Mouse (Mus musculus) heart, embryonic 13.5 days (tissue): ENCODE data around the gene Zmat3. TPM values are rescaled to one million over a fixed set of nuclear protein-coding genes. Genes with fewer than 3 reads are reported as not detected.
A peak's percentile ranks its signal among the peaks of the same experiment; 100 is the strongest.

Experiments
- ATAC-seq: fragments of 200-750 bp; cut with Nextera tagmentation; 2 replicates; pipeline ENCODE4 v1.8.0; 2017; ENCODE audit warnings: moderate TSS enrichment; ENCODE audit not compliant: insufficient number of reproducible peaks, low FRiP score, low TSS enrichment; ENCODE audit errors: extremely low read depth
- H3K27ac ChIP-seq: fragments of 300-500 bp; sonication (generic); replicated peaks from 2 replicates; pipeline ENCODE4 v1.5.1; 2015; ENCODE audit warnings: moderate library complexity, mild to moderate bottlenecking, inconsistent platforms
- H3K27me3 ChIP-seq: fragments of 300-500 bp; sonication (generic); replicated peaks from 2 replicates; pipeline ENCODE4 v1.6.1; 2015; ENCODE audit warnings: mild to moderate bottlenecking, inconsistent platforms
- H3K36me3 ChIP-seq: fragments of 300-500 bp; sonication (generic); 2 replicates; pipeline ENCODE4 v1.6.1; 2015; ENCODE audit warnings: mild to moderate bottlenecking, inconsistent platforms
- H3K4me1 ChIP-seq: fragments of 300-500 bp; sonication (generic); 2 replicates; pipeline ENCODE4 v1.6.1; 2015; ENCODE audit warnings: inconsistent platforms
- H3K4me2 ChIP-seq: fragments of 300-500 bp; sonication (generic); 2 replicates; pipeline ENCODE4 v1.6.1; 2015; ENCODE audit warnings: inconsistent platforms, mild to moderate bottlenecking, moderate library complexity
- H3K4me3 ChIP-seq: fragments of 300-500 bp; sonication (generic); 2 replicates; pipeline ENCODE4 v1.5.1; 2015; ENCODE audit warnings: moderate library complexity, mild to moderate bottlenecking, inconsistent platforms
- H3K9ac ChIP-seq: fragments of 300-500 bp; sonication (generic); 2 replicates; pipeline ENCODE4 v1.6.1; 2015; ENCODE audit warnings: inconsistent platforms, mild to moderate bottlenecking, moderate library complexity
- H3K9me3 ChIP-seq: fragments of 300-500 bp; sonication (generic); 2 replicates; pipeline ENCODE4 v1.6.1; 2016; ENCODE audit warnings: inconsistent platforms
- WGBS: fragments of 180-500 bp; shearing (Covaris S2); methylation state at CpG from one replicate; pipeline ENCODE4 v1.1.7; 2015; ENCODE audit warnings: mixed read lengths; 5-methylcytosine and 5-hydroxymethylcytosine counted together
- polyA plus RNA-seq: library from polyadenylated mRNA; unstranded; fragments of >200 nt; fragmentation: Nextera tagmentation; extraction: Ambion mirVana; gene quantifications from 2 replicates; pipeline ENCODE4 v1.2.1, GENCODE M21; 2015

Zmat3 gene
- polyA plus RNA-seq, 1 experiment from 2014 or later, result 3.9 TPM

DNA sequence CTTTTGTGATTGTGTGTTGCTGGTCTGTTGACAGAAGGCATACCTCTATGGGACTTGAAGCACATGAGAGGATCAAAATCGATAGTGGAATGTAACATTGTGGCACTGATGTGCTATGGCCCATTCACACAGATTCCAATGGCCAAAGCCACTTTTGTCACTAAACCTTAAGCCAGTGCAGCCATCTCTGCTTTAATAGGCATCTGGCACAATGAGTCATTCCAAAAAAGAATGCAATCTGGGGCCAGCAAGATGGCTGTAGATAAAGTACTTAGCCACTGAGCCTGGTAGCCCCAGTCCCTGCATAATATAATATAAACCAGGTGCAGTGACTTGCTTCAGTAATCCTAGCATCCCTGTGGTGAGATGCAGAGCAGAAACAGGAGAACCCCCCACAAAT, 1.7 kb upstream of the Zmat3 start:
- H3K27ac ChIP-seq, result no peak overlapping the region
- no peak for ATAC-seq
- H3K9me3 ChIP-seq, result no peaks in the 10 kb centered on the region
- no peak overlapping the region for H3K4me3 ChIP-seq
- peaks cover 3% of the 10 kb centered on the region; the same call in 1 of the 2 replicates for H3K27me3 ChIP-seq
- no peaks in the 10 kb centered on the region for H3K36me3 ChIP-seq
- H3K4me1 ChIP-seq, result peaks cover 16% of the 10 kb centered on the region
- no peak overlapping the region for H3K4me2 ChIP-seq
- WGBS, result 73% methylated on average over 1 of the region's 1 CpGs
- no peak overlapping the region for H3K9ac ChIP-seq

DNA sequence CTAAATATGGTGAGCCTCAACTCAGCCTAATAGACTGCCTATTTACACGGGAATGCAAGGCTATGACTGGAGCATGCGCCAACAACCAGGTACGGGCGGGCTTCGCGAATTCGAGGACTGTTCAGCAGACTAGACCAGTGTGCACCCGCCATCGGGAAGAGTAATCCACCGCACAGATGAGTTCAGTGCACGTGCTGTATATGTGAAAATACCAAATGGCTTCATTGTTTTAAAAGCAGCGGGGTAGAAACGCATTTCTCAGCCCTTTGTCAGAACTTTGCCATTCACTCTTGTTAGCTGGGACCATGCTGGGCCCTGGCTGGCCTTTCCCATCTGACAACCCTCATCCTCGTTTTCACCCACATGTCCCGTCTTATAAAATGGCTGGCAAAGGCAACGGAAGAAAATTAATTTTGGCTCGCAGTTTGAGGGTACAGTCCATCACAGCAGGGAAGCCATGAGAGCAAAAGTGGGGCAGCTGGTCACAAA, 476 bp upstream of the Zmat3 start:
- Histone ChIP-seq H3K4me3 (peak overlapping the region; percentile 70), H3K27me3 (peaks cover 3% of the 10 kb centered on the region; the same call in 1 of the 2 replicates), H3K9me3 (no peaks in the 10 kb centered on the region), H3K9ac (peak overlapping the region; percentile 84; the same call in 1 of the 2 replicates), H3K4me1 (peaks cover 18% of the 10 kb centered on the region), H3K27ac (no peak overlapping the region), H3K4me2 (peak overlapping the region; percentile 72), H3K36me3 (no peaks in the 10 kb centered on the region)
- WGBS, result 61% methylated on average over 17 of the region's 17 CpGs
- no peak for ATAC-seq

DNA sequence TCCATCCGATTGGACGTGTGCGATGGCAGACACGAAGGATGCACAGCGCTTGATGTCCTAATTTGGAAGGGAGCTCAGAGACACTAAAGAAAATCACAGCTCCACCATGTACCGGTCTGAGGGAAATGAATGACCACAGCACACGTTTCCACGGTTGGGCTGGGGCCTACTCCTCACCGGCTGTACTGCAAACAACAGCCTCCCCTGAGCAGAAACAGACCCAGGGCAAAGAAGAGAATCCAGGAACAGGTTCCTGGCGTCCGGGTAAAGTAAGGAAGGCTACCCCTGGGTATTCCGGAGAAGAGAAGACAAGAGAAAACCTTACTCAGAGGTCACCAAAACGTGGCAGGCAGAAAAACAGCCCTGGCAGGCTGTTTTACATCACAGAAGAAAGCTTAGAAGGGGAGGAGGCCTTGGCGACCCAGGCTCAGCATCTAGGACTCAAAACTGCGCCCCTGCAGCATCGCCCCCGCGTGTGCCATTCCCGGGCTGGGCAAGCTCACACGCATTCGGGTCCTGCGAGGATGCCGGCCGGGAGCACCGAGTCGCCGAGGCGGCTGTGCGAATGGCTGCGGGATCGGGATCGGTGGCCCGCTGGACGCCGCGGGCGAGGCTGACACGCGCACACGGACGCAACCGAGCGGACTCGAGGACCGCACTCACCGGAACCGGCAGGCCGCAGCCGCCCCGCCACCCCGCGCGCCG, 821 bp downstream of the Zmat3 start:
- under 1% methylated on average over 54 of the region's 54 CpGs for WGBS
- Histone ChIP-seq H3K27ac (peak overlapping the region; percentile 80), H3K27me3 (peaks cover 3% of the 10 kb centered on the region; the same call in 1 of the 2 replicates), H3K4me1 (peaks cover 25% of the 10 kb centered on the region), H3K9me3 (no peaks in the 10 kb centered on the region), H3K4me3 (peak overlapping the region; percentile 70), H3K9ac (peak overlapping the region; percentile 84), H3K36me3 (no peaks in the 10 kb centered on the region), H3K4me2 (peak overlapping the region; percentile 72)
- ATAC-seq, result no peak

DNA sequence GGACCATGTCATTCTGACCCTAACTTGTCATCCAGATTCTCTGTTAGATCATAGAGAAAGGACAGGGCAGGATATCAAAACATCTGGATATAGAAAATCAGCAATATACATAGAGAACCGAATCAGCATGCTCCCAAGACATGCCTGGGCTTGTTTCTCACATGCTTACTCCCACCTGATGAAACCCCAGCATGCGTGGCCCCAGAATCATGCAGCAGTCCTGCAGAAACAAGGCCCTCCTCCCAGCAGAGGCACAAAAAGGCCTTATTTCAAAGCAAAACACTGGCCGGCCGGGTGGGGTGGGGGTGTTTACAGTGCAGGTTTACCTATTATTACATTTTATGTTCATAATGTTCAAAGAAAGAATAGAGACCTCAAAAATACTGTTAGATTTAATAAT, 1.6 kb downstream of the Zmat3 start:
- H3K4me3 ChIP-seq, result peak overlapping the region; percentile 70
- peak overlapping the region; percentile 74 for H3K9ac ChIP-seq
- H3K4me1 ChIP-seq, result peaks cover 25% of the 10 kb centered on the region
- peaks cover 3% of the 10 kb centered on the region; the same call in 1 of the 2 replicates for H3K27me3 ChIP-seq
- ATAC-seq, result no peak
- no peak overlapping the region for H3K27ac ChIP-seq
- H3K36me3 ChIP-seq, result no peaks in the 10 kb centered on the region
- H3K9me3 ChIP-seq, result no peaks in the 10 kb centered on the region
- WGBS, result 65% methylated on average over 4 of the region's 4 CpGs
- peak overlapping the region; percentile 72 for H3K4me2 ChIP-seq

DNA sequence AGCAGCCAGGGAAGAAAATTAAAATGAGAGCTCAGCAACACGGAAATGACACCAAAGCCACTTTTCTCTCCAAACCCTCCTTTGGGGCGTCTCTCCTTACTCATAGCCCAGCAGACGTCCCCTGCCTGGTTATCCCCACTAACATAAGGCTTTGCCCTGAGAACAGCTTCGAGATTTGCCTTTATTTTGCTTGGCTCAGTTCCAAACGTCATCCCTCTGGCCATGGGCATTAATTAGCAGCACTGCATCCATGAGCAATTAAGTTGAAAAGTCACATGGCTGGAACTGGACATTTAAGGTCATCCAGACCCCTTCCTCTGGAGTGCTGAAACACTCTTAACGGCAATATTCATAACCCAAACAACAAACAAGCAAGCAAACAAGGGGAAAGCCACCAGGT, 4.6 kb downstream of the Zmat3 start:
- no peaks in the 10 kb centered on the region for H3K27me3 ChIP-seq
- no peaks in the 10 kb centered on the region for H3K9me3 ChIP-seq
- H3K4me2 ChIP-seq, result no peak overlapping the region
- no peak for ATAC-seq
- WGBS, result 47% methylated on average over 6 of the region's 6 CpGs
- H3K9ac ChIP-seq, result peak overlapping the region; percentile 44
- no peak overlapping the region for H3K27ac ChIP-seq
- H3K4me1 ChIP-seq, result peaks cover 24% of the 10 kb centered on the region
- H3K36me3 ChIP-seq, result no peaks in the 10 kb centered on the region
- H3K4me3 ChIP-seq, result no peak overlapping the region

DNA sequence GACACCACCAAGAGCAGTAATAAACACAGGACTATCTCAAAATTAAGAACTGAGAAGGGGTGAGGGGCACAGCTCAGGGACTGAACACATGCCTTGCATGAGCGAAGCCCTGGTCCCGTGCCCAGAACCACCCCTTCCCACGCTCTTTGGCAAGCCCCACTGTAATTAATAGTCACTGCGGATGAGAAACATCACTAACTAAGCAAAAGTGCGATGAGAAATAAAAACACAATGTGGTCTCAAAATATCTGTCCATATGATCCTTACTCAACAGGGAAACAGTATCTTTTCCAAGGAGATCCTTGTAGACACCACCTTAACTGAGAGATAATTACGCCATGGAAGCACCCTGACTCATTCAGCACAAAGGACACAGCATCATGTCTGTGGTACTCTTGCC, 17.9 kb downstream of the Zmat3 start:
- ATAC-seq, result no peak
- H3K4me2 ChIP-seq, result no peak overlapping the region
- peaks cover 35% of the 10 kb centered on the region for H3K36me3 ChIP-seq
- no peak overlapping the region for H3K4me3 ChIP-seq
- no peak overlapping the region for H3K9ac ChIP-seq
- no peak overlapping the region for H3K27ac ChIP-seq
- no peaks in the 10 kb centered on the region for H3K9me3 ChIP-seq
- H3K27me3 ChIP-seq, result no peaks in the 10 kb centered on the region
- H3K4me1 ChIP-seq, result no peaks in the 10 kb centered on the region
- 85% methylated on average over 6 of the region's 6 CpGs for WGBS

DNA sequence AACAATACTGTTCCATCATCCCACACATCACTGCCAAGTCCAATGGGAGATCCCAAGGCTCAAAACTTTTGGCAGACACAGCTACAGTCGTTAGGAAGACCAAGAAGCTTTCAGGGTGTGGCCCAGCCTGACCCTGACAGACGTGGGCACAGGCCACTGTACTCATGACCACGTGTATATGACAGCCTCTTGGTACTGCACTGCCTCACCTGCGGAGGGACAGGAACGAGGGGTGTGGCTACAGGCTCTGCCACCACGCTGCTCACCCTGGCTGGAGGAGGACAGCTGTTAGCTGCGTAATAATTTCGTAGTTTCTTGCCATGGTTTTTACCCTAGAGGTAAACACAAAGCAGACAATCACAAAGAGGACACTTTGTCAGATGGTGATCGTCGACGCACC, 20.6 kb downstream of the Zmat3 start:
- Histone ChIP-seq H3K9me3 (no peaks in the 10 kb centered on the region), H3K36me3 (peaks cover 48% of the 10 kb centered on the region)
- 80% methylated on average over 11 of the region's 11 CpGs for WGBS

DNA sequence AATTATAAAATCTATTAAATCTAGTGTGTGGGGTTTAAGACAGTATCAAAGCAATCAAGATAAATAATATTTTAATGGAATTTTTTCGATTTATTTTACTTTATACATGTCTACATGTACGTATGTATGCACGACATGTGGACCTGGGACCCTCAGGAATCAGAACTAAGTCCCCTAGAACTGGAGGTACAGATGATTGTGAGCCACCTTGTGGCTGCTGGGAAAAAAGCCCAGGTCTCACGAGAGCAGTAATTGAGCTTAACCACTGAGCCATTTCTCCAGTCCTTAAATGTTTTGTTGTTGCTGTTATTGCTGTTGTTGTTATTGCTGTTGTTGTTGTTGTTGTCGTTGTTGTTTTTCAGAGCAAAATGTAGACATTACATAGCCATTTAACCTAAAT, 21.0 kb downstream of the Zmat3 start:
- H3K4me2 ChIP-seq, result no peak overlapping the region
- H3K27me3 ChIP-seq, result no peaks in the 10 kb centered on the region
- 74% methylated on average over 5 of the region's 5 CpGs for whole genome bisulfite sequencing
- ATAC-seq, result no peak
- no peaks in the 10 kb centered on the region for H3K9me3 ChIP-seq
- no peak overlapping the region for H3K4me3 ChIP-seq
- H3K4me1 ChIP-seq, result no peaks in the 10 kb centered on the region
- peaks cover 48% of the 10 kb centered on the region for H3K36me3 ChIP-seq
- H3K9ac ChIP-seq, result no peak overlapping the region
- H3K27ac ChIP-seq, result no peak overlapping the region

More for the DNA sequence above, 20.6 kb downstream of the Zmat3 start:
- H3K27me3 ChIP-seq, result no peaks in the 10 kb centered on the region
- no peak overlapping the region for H3K9ac ChIP-seq
- H3K4me2 ChIP-seq, result no peak overlapping the region
- ATAC-seq, result no peak
- H3K27ac ChIP-seq, result no peak overlapping the region
- no peak overlapping the region for H3K4me3 ChIP-seq
- H3K4me1 ChIP-seq, result no peaks in the 10 kb centered on the region

DNA sequence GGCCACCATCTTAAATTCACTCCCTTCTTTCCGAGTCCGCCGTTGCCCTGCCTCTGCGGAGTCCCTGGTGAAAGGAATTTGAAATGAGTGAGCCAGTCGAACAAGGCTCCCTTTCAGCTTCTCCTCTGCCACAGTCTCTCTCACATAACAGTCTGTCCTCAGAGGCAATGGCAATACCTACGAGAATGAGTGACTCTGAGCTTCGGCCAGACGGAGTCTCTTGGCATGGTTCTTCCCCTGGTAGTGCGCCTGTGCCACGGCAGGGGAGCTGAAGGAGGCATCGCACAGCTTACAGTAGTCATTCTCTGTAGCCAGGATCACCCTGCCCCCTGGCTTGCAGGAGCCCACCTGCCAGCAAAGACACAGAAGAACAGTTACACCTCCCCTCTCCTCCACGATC, 22.4 kb downstream of the Zmat3 start:
- Histone ChIP-seq H3K9me3 (no peaks in the 10 kb centered on the region), H3K27ac (no peak overlapping the region), H3K4me2 (no peak overlapping the region), H3K27me3 (no peaks in the 10 kb centered on the region), H3K9ac (no peak overlapping the region), H3K4me1 (no peaks in the 10 kb centered on the region), H3K36me3 (peaks cover 44% of the 10 kb centered on the region), H3K4me3 (no peak overlapping the region)
- 84% methylated on average over 12 of the region's 12 CpGs for WGBS
- no peak for ATAC-seq

DNA sequence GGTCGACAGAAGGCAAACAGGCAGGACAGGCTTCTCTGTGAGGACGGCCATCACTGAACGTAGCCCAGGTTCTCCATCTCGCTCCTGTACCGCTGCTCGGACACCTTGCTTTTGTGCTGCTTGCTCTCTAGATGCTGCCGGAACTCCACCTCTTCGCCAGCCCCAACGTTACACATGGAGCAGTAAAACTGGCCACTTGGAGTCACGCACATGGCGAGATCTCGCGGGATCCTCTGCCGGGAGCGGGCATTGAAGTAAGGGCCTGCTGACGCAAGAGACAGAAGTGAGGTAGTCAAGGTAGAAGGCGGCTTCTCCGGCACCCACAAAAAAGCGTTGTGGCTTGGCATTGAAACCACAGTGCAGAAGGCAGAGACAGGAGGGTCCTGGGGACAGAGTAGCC, 24.4 kb downstream of the Zmat3 start:
- Histone ChIP-seq H3K4me3 (no peak overlapping the region), H3K27ac (no peak overlapping the region), H3K4me2 (no peak overlapping the region), H3K36me3 (peaks cover 39% of the 10 kb centered on the region), H3K9ac (no peak overlapping the region), H3K4me1 (peaks cover 7% of the 10 kb centered on the region), H3K9me3 (no peaks in the 10 kb centered on the region), H3K27me3 (no peaks in the 10 kb centered on the region)
- 88% methylated on average over 19 of the region's 19 CpGs for WGBS
- no peak for ATAC-seq

DNA sequence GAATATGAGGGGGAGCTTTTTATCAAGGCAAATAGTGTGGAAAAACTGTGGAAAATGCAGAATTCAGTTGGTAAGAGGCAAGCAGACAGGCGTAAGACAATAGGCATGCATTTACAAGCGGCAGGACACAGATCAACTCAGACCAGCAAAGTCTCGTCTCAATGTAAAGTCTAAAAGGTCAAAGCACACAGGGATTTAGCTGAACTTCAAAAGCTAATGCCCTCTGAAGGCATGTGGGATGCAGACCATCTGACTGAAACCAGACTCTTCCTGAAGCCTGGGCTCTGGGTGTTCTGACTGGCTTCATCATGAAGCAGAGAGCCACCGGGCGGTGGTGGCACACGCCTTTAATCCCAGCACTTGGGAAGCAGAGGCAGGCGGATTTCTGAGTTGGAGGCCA, 27.6 kb downstream of the Zmat3 start:
- Histone ChIP-seq H3K4me1 (peaks cover 29% of the 10 kb centered on the region), H3K27me3 (no peaks in the 10 kb centered on the region), H3K9me3 (no peaks in the 10 kb centered on the region), H3K4me3 (no peak overlapping the region), H3K27ac (peak overlapping the region; percentile 16; the same call in 1 of the 2 replicates), H3K36me3 (peaks cover 28% of the 10 kb centered on the region), H3K9ac (no peak overlapping the region), H3K4me2 (no peak overlapping the region)
- ATAC-seq, result no peak
- WGBS, result 85% methylated on average over 7 of the region's 7 CpGs

DNA sequence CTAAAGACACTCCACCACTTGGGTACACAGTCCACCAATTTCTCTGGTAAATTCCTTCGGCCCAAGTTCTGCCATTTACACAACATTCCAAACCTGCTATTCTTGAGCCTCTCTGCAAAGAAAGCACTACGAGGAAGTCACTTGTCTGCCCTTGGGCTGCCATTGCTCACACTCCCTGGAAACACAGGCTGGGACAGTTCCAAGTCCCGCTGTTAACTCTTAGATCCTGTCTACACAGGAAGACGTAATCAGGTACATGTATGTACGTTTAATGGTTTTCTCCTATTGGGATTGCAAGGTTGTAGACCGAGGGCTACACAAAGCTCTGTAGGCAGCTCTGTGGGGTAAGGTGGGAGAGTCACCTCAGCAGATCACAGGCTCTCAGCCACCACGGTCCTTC, 28.0 kb downstream of the Zmat3 start:
- Histone ChIP-seq H3K9me3 (no peaks in the 10 kb centered on the region), H3K4me1 (peaks cover 29% of the 10 kb centered on the region), H3K4me3 (no peak overlapping the region), H3K27ac (peak overlapping the region; percentile 16; the same call in 1 of the 2 replicates), H3K36me3 (peaks cover 23% of the 10 kb centered on the region), H3K4me2 (no peak overlapping the region), H3K27me3 (no peaks in the 10 kb centered on the region), H3K9ac (no peak overlapping the region)
- no peak for ATAC-seq
- 52% methylated on average over 7 of the region's 7 CpGs for WGBS
